Mouse (Mus musculus): ENCODE data around the gene Pik3ca. TPM values are rescaled to one million over a fixed set of nuclear protein-coding genes. Genes with fewer than 3 reads are reported as not detected.
A peak's percentile ranks its signal among the peaks of the same experiment; 100 is the strongest.

Gene Pik3ca
- polyA plus RNA-seq, 1 experiment: 45.1 TPM

- Histone ChIP-seq H3K4me1 (ENCODE audit: control insufficient read depth, insufficient read depth, low read length) (peaks cover 14% of the 10 kb centered on the region), H3K4me3 (ENCODE audit: insufficient read depth, low read length) (no peak within 1 kb of the TSS), H3K27ac (ENCODE audit: insufficient read depth, low read length) (no peak within 1 kb of the TSS)
- TF ChIP-seq CTCF (IDR thresholded peaks at IDR 0.05; ENCODE audit: borderline replicate concordance, insufficient read depth, low read length) (no peak), POLR2A (IDR thresholded peaks at IDR 0.05; ENCODE audit: low read depth, low read length) (no peak)
Observed at GRCm38 (mm10) chr3:32492097-32493090, 94.9 kb downstream of the Pik3ca start, which contains the start of gene Kcnmb3. Kcnmb3 (minus strand) TSS chr3:32492231.

DNA sequence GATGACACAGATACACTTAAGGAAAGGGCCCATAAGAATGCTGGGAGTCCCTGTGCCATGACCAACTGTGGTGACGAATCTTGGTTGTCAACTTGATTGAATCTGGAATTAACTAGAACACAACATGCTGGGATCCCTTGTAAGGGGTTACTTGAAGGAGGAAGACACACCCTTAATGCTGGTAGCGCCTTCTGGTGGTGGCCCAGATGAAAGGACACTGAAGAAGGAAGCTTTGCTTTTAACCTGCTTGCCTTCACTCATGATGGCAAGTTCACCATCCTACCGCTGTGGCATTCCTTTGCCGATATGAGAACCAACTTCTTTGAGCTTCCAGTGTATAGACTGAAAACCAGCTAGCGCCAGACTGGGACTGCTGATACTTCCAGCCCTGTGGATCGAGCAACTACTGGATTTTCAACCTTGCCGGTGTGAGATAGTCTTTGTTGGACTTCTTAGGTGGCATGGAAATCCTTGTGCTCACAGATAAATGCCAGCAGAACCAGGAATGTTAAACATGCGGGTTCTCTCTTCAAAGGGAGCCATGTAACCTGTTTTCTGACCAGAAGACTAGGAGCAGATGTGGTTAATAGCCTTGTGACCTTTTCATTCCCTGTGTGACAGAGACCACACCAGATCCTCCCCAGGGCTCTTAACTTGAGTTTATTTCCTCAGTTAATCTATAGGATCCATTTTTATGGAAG is 97.1 kb downstream of the Pik3ca start:
- no peak overlapping the region for H3K27ac ChIP-seq (ENCODE audit: insufficient read depth, low read length)
- H3K4me1 ChIP-seq (ENCODE audit: control insufficient read depth, insufficient read depth, low read length): peaks cover 14% of the 10 kb centered on the region
- TF ChIP-seq CTCF (IDR thresholded peaks at IDR 0.05; ENCODE audit: borderline replicate concordance, insufficient read depth, low read length) (no peak), POLR2A (IDR thresholded peaks at IDR 0.05; ENCODE audit: low read depth, low read length) (no peak)
- no peak overlapping the region for H3K4me3 ChIP-seq (ENCODE audit: insufficient read depth, low read length)

DNA sequence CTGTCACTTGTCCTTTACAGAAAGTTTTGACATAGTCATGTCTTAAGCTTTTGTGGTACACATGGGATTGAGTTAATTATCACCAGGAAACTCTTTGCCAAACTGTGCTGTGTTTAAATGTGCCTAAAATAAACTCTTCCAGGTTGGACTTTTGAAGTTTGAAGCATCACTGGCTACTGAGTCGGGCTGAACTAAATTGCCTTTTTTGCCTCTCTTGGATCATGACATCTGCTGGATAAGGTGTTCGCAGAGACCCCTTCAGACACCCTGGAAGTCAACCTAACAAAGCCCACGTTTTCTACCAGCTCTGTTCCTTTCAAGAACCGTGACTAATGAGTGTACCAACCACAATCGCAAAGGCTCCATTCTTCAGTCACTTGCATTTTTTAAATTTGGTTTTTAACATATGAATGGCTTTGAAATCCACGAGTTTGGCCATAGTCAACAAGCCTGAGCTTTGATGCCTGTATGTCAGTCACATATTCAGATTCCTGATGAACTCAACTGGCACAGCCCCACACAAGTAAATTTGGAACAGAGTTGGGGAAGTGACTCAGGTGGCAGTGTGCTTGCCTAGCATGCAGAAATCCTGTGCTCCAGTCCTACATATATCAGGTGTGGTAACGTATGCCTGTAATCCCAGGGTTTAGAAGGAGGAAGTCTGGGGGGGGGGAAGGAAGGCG is 97.8 kb downstream of the Pik3ca start:
- H3K4me3 ChIP-seq (ENCODE audit: insufficient read depth, low read length): no peak overlapping the region
- peak overlapping the region; percentile 13; the same call in 1 of the 2 replicates for H3K27ac ChIP-seq (ENCODE audit: insufficient read depth, low read length)
- H3K4me1 ChIP-seq (ENCODE audit: control insufficient read depth, insufficient read depth, low read length): peaks cover 14% of the 10 kb centered on the region
- TF ChIP-seq POLR2A (IDR thresholded peaks at IDR 0.05; ENCODE audit: low read depth, low read length) (no peak), CTCF (IDR thresholded peaks at IDR 0.05; ENCODE audit: borderline replicate concordance, insufficient read depth, low read length) (no peak)

DNA sequence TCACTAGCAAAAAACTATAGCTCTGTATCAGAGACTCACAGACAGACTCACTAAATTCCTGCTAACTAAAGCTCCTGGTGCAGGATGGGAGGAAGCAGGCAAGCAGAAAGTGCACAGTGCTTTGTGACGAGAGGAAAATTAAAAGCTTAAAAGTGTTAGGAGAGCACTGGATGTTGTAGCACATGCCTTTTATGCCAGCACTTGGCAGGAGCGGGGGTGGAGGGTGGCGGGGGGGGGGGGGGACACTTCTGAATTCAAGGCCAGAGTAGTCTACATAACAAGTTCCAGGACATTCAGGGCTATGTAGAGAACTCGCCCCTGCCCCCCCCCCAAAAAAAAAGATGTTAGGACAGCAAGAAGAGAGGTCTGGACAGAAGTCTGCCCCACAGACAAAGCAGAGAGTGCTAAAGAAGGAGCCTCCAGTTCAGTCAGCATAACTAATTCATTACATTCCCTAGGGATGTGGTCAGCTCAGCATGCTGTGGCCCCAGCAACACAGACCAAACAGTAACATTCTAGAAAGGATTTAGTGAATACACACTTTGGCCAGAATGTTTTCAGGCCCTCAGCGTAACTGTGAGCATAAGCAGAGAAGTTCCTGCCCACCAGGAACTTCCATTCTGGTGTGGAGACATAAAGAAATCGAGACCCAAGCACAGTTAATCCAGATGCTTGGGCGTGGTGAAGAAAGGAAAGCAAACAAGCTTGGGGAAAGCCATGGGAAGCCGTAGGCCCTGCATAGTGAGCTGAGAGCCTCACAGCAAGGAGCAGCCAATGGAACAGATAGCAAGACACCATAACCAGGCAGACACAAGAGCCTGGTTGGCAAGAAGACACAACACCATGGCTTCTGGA is 98.6 kb downstream of the Pik3ca start:
- H3K4me1 ChIP-seq (ENCODE audit: control insufficient read depth, insufficient read depth, low read length): peaks cover 14% of the 10 kb centered on the region
- H3K4me3 ChIP-seq (ENCODE audit: insufficient read depth, low read length): no peak overlapping the region
- peak overlapping the region; percentile 78 for H3K27ac ChIP-seq (ENCODE audit: insufficient read depth, low read length)
- TF ChIP-seq POLR2A (IDR thresholded peaks at IDR 0.05; ENCODE audit: low read depth, low read length): no peak
- TF ChIP-seq CTCF (IDR thresholded peaks at IDR 0.05; ENCODE audit: borderline replicate concordance, insufficient read depth, low read length): no peak

- no peak overlapping the region for H3K4me3 ChIP-seq (ENCODE audit: insufficient read depth, low read length)
- peak overlapping the region; percentile 78 for H3K27ac ChIP-seq (ENCODE audit: insufficient read depth, low read length)
- peaks cover 14% of the 10 kb centered on the region for H3K4me1 ChIP-seq (ENCODE audit: control insufficient read depth, insufficient read depth, low read length)
- TF ChIP-seq POLR2A (IDR thresholded peaks at IDR 0.05; ENCODE audit: low read depth, low read length): no peak
- no peak for TF ChIP-seq CTCF (IDR thresholded peaks at IDR 0.05; ENCODE audit: borderline replicate concordance, insufficient read depth, low read length)
Observed at GRCm38 (mm10) chr3:32496711-32497070, 99.2 kb downstream of the Pik3ca start.

DNA sequence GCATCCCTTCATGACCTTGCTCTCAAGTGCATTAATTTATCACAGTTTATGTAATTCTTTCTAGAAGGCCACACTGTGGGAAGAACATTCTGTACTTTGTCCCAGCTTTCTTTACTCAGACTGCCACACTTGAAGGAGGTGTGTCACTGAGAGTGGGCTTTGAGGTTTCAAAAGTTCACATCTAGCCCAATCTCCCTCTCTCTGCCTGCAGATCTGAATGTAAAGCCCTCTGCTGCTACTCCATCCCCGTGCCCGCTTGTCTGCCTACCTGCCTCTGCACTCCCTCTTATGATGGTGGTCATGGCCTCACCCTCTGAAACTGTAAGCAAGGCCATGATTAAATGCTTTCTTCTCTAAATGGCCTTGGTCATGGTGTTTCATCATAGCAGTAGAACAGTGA is 102.9 kb downstream of the Pik3ca start:
- TF ChIP-seq POLR2A (IDR thresholded peaks at IDR 0.05; ENCODE audit: low read depth, low read length): no peak
- no peak for TF ChIP-seq CTCF (IDR thresholded peaks at IDR 0.05; ENCODE audit: borderline replicate concordance, insufficient read depth, low read length)
- Histone ChIP-seq H3K27ac (ENCODE audit: insufficient read depth, low read length) (no peak overlapping the region), H3K4me1 (ENCODE audit: control insufficient read depth, insufficient read depth, low read length) (peaks cover 12% of the 10 kb centered on the region), H3K4me3 (ENCODE audit: insufficient read depth, low read length) (no peak overlapping the region)

- Histone ChIP-seq H3K4me1 (ENCODE audit: control insufficient read depth, insufficient read depth, low read length) (no peaks in the 10 kb centered on the region; the same call in 1 of the 2 replicates), H3K27ac (ENCODE audit: insufficient read depth, low read length) (no peak overlapping the region), H3K4me3 (ENCODE audit: insufficient read depth, low read length) (no peak overlapping the region)
- TF ChIP-seq POLR2A (IDR thresholded peaks at IDR 0.05; ENCODE audit: low read depth, low read length) (no peak), CTCF (IDR thresholded peaks at IDR 0.05; ENCODE audit: borderline replicate concordance, insufficient read depth, low read length) (no peak)
Observed at GRCm38 (mm10) chr3:32505841-32506240, 108.4 kb downstream of the Pik3ca start.

GRCm38 (mm10) chr3:32506366-32507225 is 109.1 kb downstream of the Pik3ca start:
- Histone ChIP-seq H3K4me3 (ENCODE audit: insufficient read depth, low read length) (no peak overlapping the region), H3K27ac (ENCODE audit: insufficient read depth, low read length) (no peak overlapping the region), H3K4me1 (ENCODE audit: control insufficient read depth, insufficient read depth, low read length) (peaks cover 1% of the 10 kb centered on the region; the same call in 1 of the 2 replicates)
- TF ChIP-seq POLR2A (IDR thresholded peaks at IDR 0.05; ENCODE audit: low read depth, low read length) (no peak), CTCF (IDR thresholded peaks at IDR 0.05; ENCODE audit: borderline replicate concordance, insufficient read depth, low read length) (no peak)

Measured in embryonic fibroblast, embryonic 13.5 days (primary cell).